Mouse (Mus musculus): Measurements from ENCODE around the gene Nudt22.

The Nudt22 gene

GRCm38 (mm10) chr19:6996006-6996405 lies at the start of gene Nudt22, which contains the start of gene Trpt1:
Nudt22 (minus strand) TSS chr19:6996117.
Trpt1 (plus strand) TSS chr19:6996131.
- DNase-seq (ENCODE audit: low read depth, low spot score): peak; percentile 96

GRCm38 (mm10) chr19:7044706-7045105 lies 48.8 kb upstream of the Nudt22 start:
- DNase-seq (ENCODE audit: low read depth, low spot score): no peak

DNA sequence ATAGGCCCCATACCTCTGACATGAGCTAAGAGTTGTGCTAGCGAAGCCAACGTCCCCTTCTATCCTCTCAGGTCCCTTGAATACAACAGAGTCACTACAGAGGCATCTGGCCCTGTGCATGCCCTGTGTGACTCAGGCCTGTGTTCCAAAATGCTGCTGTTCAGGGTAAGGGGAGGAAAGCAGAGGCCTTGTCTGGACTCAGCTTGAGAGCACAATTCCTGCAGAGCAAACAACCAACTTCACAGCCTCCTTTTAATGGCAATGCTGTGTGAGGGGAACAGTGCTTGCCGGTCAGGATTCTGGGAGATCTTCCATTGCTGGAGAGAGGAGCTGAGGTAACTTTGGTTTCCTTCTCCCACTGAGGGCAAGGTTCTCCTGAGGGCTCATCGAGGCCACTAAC lies 48.4 kb upstream of the Nudt22 start:
- peak; percentile 31 for DNase-seq (ENCODE audit: low read depth, low spot score)

DNA sequence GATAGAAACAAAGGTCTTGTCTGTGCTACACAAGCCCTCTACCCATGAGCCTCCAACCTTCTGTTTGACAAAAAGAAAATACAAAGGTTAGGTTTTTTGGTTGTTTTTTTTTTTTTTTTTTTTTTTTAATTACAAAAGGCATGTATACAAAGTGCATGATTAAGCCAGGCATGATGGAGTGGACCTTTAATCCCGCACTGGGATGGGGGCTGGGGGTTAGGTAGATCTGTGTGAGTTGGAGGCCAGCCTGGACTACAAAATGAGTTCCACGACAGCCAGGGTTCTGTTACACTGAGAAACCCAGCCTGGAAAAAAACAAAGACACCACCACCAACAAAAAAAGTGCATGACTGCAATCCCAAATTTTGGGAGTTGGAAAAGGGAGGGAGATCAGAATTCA lies 45.3 kb upstream of the Nudt22 start:
- DNase-seq (ENCODE audit: low read depth, low spot score): no peak

GRCm38 (mm10) chr19:7040637-7041130 lies 44.8 kb upstream of the Nudt22 start:
- DNase-seq (ENCODE audit: low read depth, low spot score): no peak

DNA sequence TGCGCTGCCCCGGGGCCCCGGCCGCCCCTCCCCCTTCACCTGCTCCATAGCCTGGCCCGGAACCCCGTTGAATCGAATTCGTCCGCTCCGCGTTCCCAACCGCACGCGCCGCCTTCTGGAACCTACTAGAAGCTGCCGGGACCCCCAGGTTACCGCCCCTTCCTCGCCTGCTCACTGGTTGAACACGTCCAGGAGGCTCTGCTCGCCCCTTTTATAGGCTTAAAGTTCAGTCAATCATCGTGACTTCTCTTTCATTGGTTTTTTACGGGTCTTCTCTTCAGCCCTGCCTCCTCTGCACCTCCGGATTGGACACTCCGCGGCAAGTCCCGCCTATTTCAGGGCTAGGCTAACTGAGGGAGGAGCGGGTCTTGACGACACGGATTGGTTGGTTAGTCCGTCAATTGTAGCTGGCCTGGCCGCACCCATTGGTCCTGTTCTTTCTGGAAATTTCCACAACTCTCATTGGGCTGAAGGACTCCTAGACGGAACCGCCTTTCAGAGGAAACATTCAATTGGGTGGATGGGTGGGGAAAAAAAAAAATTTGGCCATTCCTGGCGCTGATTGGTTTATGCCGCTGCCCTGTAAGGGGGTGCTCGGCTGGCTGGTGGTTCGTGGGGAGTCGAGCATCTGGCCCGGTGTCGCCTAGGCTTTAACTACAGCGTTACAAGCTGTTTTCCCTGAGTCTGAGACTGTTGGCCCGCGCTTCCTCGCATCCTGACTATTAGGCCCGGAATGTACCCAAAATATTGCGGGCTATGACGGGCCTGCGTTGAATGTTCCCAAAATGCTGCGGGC lies 44.1 kb upstream of the Nudt22 start, which contains the start of gene Stip1:
Stip1 (minus strand) TSS at position 127 of the 796 bp plus-strand sequence.
- peak; percentile 100 for DNase-seq (ENCODE audit: low read depth, low spot score)

DNA sequence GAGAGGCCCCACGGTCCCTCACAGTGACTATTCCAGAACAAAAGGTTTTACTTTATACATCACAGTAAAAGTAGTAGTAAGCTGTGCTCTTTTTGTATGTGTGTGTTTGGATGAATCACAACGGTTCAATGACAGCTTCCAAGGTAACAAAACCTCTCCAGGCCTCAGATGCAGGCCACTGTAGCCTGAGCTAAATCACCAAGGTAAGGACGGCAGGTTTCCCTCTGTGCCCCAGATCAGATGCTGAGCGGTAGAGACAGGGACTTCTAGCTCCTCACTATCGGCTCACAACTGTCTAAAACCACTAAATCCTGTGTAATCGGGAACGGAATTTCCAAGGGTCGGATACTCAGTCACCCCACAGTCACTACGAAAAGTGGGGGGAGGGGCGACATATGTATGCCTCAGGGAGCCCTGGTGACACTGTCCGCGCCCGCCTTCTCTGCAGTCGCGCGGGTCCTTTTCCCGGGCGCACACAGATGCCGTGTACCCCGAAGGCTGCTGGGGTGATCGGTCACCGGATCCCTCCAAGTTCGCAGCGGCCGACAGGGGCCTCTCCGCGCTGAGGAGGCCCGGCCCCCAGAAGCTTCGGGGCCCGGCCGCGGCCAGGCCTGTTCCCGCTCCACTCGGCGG lies 43.3 kb upstream of the Nudt22 start:
- peak; percentile 62 for DNase-seq (ENCODE audit: low read depth, low spot score)

- DNase-seq (ENCODE audit: low read depth, low spot score): no peak
Observed at GRCm38 (mm10) chr19:7034006-7034405, 38.1 kb upstream of the Nudt22 start.

DNA sequence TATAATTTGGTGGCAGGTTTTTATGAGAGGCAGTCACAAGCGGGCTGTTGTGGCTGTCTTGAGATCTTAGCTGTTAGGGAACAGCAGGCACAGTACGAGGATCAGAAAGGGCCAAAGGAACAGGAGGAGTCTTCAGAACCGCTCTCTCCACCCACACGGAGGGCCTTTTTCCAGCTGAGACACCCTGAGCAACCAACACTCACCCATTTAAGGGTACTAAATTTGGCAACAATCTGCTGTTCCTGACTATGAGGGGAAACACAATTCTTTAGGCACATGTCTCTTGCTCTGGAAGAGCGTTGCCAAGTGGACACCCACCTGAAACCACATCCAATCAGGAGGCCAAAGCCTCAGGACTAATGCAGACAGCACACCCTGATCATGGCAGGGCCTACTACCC lies 33.6 kb upstream of the Nudt22 start:
- DNase-seq (ENCODE audit: low read depth, low spot score): no peak

GRCm38 (mm10) chr19:7020224-7020641 lies 24.3 kb upstream of the Nudt22 start:
- DNase-seq (ENCODE audit: low read depth, low spot score): peak; percentile 71

DNA sequence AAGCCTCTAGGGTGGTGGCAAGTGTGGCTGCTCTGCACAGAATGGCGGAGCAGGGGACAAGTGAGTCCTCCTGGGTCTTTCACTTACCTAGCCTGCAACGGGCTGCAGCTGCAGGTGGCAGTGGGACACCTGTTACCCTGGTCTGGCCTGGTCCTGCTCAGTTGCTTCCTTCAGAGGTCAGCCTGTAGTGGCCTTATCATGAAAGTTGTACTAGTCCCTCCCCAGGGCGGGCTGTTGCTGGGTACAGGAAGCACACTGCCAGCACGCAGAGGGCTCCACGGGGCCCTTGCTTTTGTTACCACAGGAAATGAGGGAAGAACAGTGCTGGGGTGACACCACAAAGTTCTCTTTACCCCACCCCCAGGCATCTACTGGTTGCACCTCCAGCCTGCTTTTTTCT lies 23.3 kb upstream of the Nudt22 start, which contains the start of gene Fermt3:
Fermt3 (minus strand) TSS at position 279 of the 400 bp plus-strand sequence.
- no peak for DNase-seq (ENCODE audit: low read depth, low spot score)

GRCm38 (mm10) chr19:7018546-7018945 lies 22.6 kb upstream of the Nudt22 start:
- DNase-seq (ENCODE audit: low read depth, low spot score): no peak

- no peak for DNase-seq (ENCODE audit: low read depth, low spot score)
Observed at GRCm38 (mm10) chr19:7017541-7018457, 21.9 kb upstream of the Nudt22 start.

GRCm38 (mm10) chr19:7014481-7015135 lies 18.7 kb upstream of the Nudt22 start:
- DNase-seq (ENCODE audit: low read depth, low spot score): no peak

DNA sequence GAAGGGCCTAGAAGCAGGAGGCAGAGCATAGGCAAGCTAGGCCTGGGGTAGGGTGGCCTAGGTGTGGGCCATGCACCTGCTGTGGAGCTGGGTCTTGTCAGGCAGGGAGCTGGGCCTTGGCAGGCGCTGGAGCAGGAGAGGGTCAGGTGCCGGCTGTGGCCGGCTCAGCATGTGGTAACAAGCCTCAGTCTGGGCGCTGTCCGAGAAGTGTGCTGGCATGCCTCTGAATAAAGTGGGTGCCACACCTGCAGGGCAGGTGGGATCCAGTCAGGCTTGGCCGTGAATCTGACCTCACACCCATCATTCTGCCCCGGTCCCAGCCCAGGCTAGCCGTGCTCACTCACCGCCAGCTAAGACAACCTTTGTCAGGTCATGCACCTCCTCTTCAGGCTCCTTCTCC lies 18.1 kb upstream of the Nudt22 start:
- DNase-seq (ENCODE audit: low read depth, low spot score): no peak

- DNase-seq (ENCODE audit: low read depth, low spot score): no peak
Observed at GRCm38 (mm10) chr19:7012426-7012825, 16.5 kb upstream of the Nudt22 start.

- no peak for DNase-seq (ENCODE audit: low read depth, low spot score)
Observed at GRCm38 (mm10) chr19:7006892-7007593, 11.1 kb upstream of the Nudt22 start.

- DNase-seq (ENCODE audit: low read depth, low spot score): no peak
Observed at GRCm38 (mm10) chr19:6999360-7000063, 3.6 kb upstream of the Nudt22 start.

- DNase-seq (ENCODE audit: low read depth, low spot score): no peak
Observed at GRCm38 (mm10) chr19:6997721-6998290, 1.9 kb upstream of the Nudt22 start.
